Mouse (Mus musculus) right cerebral cortex, adult 18-20 months (tissue): ENCODE measurements at regions not wholly inside any gene's neighbourhood (a gene's known extent, or its start where the extent isn't known, plus 50 kb on each side); places are given as distances from the start of the nearest gene placed in this dataset.

Experiments used
- DNase-seq: peaks from one replicate; pipeline ENCODE4 v3.0.0; 2022; ENCODE audit warnings: mixed read lengths

DNA sequence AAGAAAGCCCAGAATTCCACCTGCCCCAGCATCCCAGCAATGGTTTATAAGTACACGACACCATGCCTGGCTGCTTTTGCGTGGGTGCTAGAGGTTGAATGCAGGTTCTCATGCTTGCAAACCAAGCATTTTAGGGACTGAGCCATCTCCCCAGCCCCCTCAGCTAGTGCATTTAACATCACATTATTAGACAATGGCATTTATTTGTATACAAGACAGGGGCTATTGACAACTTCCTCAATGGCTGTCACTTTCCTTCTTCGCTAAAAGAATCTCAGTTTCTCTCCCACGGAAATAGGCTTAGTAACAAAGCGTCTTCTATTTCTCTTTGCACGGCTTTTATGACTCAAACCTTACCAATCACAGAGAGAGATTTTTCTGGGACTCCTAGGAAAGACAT lies 141.7 kb upstream of the Lrfn2 start:
- DNase-seq = no peak

DNA sequence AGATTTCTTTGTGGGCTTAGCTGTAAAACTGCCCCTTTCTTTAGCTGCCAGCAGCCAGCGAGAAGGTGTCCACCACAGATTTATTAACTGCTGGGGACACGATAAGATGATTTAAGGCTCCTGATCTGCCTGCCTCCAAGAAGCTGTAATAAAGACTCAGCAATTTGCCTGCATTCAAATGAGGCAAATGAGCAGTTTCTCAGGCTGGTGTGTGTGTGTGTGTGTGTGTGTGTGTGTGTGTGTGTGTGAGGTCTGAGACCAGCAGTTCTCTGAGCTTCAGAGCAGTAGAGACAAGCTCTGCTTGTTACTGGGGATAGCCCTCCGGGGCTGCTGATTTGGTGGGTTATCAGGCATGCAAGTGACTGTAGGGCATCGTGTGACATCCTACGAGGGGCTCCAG lies 139.2 kb upstream of the Lrfn2 start:
- no peak for DNase-seq

DNA sequence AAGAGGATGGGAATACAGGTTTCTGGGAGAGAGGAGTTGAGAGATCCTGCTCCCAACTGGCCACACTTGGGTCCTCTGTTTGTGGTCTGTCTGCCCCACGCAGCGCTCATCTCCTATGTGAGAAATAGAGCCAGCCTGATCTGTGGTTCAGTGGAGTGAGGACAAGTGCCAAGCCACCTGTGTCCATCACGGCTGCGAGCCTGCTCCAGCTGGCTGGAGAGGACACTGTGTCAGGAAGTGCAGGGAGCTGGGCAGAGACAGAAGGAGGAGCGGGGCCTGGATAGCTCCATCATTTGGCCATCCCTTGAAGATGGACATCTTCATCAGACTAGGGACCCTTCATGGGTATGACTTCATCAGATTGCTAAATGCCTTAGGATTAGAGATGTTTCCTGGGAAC lies 136.4 kb upstream of the Lrfn2 start:
- DNase-seq = no peak

DNA sequence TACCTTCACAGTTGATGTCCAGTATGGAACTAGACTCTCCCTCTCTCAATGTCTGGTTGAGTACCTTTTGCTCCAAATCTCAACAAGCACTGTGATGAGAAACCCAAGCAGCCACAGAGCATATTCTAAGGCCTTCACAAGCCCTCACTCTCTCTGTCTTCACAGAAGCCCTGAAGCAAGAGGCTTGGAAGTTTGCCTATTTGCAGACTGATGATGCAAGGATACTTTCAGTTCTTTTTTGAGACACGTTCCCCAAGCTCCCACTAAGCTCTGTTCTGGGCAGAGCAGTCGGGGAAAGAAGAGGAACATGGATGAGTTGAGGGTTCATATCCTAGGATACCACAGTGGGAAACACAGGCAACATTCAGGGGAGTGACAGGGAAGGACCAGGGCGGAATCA lies 134.0 kb upstream of the Lrfn2 start:
- DNase-seq = no peak

DNA sequence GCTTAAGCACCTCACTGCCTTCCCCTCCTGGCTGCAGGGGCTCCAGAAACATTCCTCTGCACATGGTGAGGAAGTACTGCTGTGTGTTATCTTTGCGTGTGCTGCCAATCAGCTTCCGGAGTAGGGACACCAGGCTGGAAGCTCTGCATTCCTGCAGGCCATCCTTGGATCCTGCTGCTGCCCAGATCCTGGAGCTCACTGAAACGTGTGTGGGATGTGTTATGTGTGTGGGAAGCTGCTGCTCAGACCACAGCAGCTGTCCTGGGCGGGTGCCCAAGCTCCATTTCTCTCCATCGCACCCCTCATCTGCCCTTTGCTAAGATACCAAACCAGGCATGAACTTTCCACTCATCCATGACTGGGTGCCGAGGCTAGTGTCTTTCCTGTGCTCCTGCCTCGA lies 129.5 kb upstream of the Lrfn2 start:
- DNase-seq = peak; percentile 76

DNA sequence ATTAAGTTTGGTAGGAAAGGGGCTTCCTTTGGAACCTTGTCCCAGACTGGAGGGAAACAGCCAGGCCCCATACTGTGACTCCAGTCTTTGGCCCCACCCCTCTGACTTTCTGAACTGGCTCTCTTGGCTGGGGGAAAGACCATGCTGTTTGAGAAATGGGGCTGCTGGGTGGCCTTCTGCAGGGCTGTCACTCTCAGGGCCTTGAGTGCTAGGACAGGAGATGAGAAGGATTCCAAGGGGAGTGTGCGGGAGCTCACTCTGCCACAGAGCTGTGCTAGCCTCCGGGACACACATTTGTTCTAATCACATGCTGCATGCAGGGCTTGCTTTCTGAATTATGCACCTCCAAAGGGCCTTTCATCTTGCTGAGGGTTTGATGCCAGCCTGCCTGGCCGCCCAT lies 124.3 kb upstream of the Lrfn2 start:
- DNase-seq = no peak

DNA sequence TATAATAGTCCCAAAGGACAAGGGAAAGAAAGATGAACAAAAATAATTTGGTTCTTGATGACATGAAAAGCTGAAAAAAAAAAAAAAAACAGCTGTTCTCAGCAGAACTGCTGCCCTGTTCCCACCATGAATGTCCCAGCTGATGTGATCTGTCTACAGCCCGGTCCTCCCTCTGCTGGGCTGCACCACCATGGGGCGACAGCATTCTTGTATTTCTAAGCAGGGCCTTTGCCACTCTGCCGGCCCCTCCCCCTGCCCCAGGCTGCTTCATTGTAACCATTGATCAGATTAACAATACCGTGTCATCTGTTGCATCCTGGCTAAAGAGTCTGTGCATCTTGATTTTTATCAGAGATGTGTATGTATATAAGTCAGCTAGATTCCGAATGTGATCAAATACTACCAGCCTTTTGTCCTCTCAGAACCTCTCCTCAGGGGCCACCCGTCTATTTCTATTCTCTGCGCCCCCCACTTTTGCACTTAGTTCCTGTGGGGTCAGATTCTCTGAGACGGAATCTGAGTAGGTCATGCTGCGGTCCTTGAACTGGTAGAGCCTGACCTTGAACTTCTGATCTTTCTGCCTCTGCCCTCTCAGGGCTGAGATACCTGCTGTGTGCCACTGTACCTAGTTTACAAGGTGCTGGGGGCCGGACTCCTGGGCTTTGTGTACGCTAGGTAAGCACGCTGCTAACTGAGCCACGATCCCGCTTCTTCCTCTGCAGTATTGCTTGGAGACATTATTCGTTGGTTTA lies 117.2 kb upstream of the Lrfn2 start:
- no peak for DNase-seq

DNA sequence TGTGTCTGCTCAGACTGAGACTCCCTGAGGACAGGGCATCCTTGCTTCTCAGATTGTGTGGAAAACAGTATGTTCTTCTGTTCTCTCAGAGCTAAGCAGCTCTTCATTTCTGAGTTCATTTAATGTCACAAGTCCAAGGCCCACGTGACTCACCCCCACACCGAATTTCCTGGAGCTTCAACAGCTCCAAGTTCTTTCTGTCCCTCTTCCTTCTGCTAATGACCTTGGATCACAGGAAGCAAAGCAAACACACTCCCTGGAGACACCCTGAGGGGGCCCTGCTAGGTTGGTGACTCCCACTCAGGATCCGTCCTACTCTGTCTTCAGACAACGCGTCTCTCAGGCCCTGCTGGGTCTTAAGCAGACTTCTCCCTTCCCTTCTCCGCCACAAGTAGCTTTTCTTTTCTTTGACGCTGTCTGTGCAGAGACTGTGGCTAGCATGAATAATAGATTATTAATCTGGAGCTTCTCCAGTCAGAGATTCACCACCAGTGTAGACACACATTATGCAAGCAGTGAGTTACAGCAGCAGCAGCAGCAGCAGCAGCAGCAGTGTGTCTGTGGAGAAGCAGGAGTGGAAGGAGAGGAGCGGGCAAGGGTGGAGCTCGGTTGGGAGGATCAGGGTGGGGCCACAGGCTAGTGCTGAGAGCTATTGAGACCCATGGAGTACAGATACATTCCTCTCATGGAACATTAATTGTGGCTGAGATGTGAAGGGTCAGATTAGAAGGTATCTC lies 115.4 kb upstream of the Lrfn2 start:
- DNase-seq = peak; percentile 30

DNA sequence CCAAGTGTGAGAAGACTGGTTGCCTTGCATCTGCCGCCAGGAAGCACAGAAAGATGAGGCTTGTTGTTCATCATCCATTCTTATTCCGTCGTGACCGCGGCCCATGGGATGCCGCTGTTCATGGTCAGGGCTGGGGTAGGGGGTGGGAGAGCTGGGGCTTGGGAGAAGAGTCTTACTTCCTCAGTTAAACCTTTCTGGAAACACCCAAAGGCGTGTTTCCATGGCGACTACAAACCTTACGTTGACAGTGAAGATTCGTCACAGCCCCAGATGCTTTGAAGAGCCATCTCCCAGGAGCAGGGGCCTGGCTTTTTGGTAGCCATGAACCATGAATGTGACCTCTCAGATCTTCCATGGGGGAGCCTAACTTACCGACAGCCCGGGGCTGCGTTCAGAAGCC lies 114.6 kb upstream of the Lrfn2 start:
- DNase-seq = no peak

DNA sequence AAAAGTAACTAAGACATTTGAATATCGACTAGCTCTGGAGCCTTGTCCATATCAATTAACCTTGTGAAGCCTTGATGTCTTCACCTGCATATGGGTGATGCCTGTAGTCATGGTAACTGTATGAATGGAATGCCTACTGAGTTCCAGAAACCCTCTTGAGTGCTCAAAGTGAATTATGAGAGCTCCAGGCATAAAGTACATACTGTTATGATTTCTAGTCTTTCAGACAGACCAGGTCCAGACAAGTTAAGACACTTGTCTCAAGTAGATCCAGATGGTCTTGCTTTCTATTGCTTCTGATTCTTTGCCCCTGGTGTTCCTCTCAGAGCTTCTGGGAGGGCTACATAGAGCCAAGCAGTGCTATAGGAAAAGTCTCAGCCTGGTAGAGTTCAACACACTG lies 112.5 kb upstream of the Lrfn2 start:
- DNase-seq = no peak

DNA sequence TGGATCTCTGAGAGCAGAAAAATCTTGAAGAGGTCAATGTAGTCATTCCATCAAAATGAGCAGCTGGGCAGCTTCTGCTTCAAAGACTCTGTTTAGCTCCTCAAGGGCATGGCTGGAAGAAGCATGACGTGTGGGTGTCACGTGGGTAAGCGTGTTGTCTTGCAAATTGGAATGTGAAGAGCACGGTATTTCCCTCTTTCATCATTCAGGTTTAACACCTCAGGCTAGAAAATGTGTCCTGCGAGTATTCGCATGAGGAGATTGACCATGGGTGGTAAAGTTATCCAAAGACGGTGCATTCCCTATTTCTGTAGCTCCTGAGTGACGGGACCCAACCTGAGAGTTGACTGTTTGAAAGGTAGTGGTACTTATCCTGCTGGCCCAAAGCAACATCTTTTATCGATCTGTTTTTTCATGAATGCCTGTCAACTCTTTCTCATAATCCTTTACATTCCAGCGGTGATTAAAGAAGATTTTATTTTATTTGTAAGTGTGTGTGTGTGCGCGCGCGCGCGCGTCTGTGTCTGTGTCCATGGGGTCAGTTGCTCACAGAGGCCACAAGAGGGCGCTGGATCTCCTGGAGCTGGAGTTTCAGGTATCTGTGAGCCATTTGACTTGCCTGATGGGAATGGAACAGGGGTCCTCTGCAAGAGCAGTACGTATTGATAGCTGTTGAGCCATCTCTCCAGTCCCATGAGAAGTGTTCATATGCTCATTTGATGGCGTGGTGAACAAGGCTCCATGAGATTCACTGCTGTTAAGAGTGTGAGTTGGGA lies 109.9 kb upstream of the Lrfn2 start:
- DNase-seq = no peak

DNA sequence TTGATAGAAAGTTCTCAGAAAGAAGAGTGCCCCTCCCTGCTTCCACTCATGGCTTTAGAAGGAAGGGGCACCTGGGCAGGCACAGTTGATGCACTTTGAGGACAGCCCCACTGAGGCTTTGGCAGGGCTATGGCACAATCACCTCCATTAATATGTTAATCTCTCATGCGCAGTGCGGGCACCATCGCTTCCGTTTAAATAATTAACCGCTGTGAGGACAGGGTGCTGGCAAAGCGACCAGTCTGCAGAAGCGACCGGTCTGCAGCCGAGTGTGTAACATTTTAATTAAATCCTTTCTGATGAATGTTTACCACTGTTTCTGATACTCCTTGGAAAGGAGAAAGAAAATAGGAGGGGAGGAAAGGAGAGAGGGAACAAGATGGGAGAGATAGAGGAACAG lies 108.3 kb upstream of the Lrfn2 start:
- DNase-seq = no peak

DNA sequence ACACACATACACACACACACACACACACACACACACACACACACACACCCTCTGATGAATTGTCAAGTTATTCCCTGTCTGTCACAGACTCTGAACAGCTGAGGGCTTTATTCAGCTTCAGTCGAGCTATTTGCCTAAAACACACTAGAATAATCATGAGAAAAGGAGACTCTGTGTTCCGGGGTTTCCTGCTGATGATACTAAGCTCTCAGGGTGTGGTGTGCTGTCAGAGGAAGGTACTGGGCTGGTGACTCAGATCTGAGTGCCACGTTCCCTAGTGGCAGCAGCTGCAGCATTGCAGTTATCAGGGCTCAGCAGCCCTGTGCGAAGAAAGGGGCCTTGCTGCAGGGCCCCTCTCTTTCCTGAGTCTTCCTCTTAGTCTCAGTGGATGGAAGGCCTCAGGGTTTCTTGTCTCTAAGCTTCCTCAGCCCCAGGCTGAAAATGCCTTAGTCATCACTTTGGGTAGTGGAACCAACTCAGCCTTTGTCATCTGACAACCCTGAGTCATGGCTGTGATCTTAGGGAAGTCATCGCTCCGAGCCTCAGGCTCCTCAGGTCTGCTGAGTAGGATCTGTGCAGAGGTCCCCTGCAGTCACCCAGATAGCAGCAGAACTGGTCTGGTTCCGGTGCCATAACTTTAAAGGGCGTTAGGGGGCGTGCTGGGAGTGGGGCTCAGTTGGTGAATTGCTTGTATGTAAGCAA lies 106.8 kb upstream of the Lrfn2 start:
- DNase-seq = peak; percentile 34

DNA sequence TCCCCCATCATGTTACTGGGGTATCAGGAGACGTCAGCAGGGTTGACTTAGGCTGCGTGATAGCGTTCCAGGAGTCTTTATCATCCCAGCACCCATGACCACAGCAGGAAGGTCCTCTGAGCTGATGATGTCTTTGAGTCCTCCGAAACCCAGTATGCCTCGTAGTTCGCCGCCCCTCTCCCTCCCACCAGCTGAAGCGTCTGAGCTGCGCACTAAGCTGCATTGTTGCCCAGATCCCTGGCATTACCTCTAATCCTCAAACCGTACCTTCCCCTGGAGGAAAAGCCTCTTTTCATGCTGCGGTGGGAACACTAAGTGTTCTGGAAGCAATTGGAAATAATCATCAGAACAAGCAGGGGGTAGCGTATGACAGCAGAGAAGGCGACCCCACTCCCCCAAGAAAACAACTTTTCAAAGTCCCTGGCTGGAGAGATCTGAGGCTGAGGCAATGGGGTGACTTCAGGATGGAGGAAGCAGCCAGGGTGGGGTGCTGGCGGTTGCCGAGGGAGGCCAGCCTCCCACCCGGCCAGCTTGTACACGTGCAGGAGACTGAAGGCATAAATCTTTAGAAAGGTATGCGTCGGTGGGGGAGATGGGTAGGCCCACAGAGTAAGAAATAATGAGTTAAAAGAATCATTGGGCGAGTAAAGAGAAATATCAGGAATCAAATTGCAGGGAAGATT lies 93.7 kb upstream of the Lrfn2 start:
- no peak for DNase-seq

DNA sequence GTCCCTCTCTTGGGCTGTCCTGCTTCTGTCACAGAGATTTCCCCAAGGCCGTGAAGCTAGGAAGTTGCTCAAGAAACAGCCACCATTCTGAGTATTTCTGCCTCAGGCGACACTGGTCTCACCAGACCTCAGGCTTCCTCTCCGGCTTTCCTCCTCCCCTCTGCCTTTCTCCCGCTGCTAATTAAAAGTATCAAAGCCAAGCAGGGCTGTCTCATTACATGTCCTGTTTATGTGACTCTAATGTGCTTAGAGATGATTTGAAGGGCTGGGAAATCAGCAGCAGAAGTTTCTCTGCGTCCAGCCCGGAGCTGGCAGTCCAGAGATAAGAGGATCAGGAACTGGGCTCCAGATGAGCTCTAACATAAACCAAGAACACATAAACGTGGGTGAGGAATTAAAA lies 84.3 kb upstream of the Lrfn2 start:
- no peak for DNase-seq

DNA sequence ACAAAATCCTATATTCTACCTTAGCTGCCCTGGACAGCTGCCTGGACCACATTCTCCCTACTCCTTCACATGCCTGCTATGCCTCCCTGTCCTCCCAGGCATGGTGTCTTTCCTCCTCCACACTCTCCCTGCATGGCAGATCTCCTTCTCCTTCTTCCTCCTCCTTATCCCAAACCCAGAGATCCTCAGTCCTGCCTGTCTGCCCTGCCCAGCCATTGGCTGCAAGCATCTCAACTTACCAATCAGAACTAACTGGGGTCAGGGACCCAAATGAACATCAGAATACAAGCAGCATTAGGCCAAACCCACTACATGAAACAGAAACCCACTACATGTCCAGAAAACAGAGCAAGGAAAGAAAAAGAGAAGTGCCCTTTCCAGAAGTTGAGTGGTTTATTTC lies 81.3 kb upstream of the Lrfn2 start:
- DNase-seq = no peak

DNA sequence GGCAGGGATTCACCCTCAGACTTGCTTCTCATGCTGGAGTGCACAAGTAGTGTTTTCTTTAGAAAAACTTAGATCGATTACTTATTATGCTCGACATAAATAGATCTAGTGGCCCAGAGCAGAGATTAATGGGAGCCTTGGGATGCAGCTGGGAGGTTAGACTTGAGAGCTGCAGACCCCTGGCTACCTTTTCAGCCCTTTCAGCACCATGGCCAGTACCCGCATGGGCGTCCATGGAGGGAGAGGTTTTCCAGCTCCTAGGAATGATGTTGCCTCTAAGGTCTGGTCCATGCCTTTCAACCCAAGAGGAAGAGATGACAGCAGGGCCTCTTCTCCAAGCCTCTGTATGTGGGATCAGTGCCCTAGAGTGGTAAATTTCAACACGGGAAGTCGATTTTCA lies 73.3 kb upstream of the Lrfn2 start:
- DNase-seq = no peak

DNA sequence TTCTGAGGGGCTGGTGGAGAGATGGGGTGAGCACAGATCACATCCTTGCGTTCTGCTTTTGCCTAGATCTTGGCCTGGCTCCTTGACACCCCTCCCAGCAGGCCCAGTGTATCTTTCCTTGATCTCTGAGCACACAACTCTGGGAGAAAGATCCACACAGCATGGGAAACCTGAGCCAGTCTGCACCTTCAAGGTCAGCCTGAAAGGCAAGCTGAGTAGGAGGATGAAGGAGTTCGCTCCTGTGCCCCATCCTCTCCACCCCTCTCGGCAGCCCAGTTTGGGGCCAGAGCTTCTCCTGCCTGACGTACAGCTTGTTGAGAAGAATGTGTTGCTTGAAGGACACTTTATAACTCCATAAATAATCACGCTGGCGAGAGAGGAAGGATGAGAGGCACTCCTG lies 61.7 kb upstream of the Lrfn2 start:
- DNase-seq = no peak

DNA sequence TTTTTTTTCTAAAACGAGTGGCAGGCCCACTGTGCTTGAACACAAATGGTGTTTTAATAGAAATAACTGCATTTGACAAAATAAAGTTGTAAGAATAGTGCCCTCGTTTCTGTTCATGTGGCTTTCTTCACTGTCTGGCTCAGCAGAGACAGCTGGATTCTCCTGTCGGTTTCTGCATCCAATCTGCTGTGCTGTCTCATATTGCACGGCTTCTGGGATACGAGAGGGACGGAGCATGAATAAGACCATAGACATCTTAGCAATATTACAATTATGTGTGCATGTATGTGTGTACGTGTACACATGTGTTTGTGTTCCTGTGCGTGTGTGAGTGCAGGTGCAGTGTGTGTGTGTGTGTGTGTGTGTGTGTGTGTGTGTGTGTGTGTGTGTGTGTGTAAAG lies 54.7 kb upstream of the Lrfn2 start:
- no peak for DNase-seq

DNA sequence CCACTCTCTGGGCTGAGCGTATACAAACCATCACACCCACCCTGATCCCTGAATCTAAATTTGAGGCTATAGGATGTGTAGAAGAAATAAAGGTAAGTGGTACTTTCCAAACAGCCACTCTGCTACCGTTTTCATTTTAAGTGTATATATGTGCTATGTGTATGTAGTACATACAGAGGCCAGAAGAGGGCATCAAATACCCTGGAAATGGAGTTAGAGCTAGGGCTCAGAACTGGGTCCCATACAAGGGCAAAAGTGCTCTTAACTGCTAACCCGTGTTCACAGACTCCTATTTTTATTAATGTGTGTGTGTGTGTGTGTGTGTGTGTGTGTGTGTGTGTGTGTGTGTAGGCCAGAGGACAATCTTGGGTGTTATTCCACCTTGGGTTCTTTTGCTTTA lies 51.6 kb upstream of the Lrfn2 start:
- no peak for DNase-seq

DNA sequence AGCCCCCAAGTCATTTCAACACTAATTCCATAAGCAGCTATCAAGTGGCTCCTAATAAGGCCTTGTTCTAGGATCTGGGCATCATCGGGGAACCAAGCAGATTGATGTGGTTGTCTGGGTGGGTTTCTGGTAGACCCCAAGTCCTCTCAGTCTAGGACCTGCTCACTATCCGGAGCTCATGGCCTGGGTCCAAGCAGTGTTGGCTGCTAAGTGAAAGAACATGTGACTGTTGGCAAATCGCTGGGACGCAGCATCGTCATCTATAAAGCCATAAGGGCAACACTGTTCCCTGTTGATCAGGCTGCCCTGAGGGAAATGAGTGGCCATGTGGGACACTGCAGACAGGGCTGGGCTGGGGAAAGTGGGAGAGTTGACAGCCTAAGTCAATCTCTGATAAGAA lies 50.2 kb upstream of the Lrfn2 start:
- no peak for DNase-seq
